11 mouse cellular contexts compared by ENCODE assay signal in the genomic region with DNA sequence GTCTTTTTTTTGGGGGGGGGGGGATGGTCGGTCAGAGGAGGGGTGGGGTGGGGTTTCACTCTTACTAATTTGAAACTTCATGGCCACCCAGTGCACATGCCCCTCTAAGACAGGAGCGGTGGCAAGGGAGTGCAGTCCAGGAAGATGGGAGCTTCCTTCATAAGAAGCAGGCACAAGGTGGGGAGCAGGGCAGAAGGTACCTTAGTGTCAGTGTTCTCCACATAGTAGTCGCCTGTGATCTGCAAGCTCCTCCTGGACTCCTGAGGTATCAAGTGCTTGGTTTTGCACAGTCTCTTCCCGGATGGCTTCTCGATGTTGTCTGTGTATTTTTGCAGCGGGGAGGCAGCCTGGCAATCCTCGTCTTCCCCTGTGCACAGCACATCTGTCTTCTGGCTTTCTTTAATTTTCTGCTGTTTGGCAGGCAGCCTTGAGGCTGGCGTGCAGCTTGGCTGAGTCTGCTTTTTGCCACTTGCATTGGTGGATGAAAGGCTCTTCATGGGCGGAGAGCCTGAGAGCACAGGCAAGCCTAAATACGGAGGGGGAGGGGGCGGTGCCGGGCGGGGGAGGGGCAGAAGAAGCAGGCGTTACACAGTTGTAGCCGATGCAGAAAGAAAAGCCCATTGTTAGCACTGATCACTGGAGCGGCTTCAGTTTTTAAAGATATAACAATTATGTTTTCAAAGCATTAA.
DNase-seq lines count a peak whose midpoint lies in the region; ATAC-seq and TF ChIP-seq lines count a peak whose summit lies in the region.
"Had no signal": no experiment of that assay in that cellular context is flagged by ENCODE, and none has a peak within 500 bp of the region (broad histone marks: within the 10 kb centered on the region; RNA-seq: fewer than 3 reads in every experiment).

No protein-coding gene starts in this region.

- TF ChIP-seq CTCF in left cerebral cortex, adult 2 months (IDR thresholded peaks at IDR 0.05), result no peak
- TF ChIP-seq CTCF in hindbrain, postnatal 0 days (IDR thresholded peaks at IDR 0.05; ENCODE audit: low read depth), result no peak

- intact Hi-C loops in left cerebral cortex, postnatal 4 days (cut with DNase I), result no loop called here
- intact Hi-C loops in left cerebral cortex, adult 2 months (cut with DNase I), result no loop called here

- no peaks in the 10 kb centered on the region for H3K9me3 ChIP-seq in ES-E14 (ENCODE audit: control insufficient read depth, insufficient read depth, low read depth, low read length)
- H3K9me3 ChIP-seq in embryonic facial prominence, embryonic 11.5 days (replicated peaks; ENCODE audit: control insufficient read depth, low read length), result no peaks in the 10 kb centered on the region
- H3K9me3 ChIP-seq in hindbrain, postnatal 0 days (ENCODE audit: low read length), result no peaks in the 10 kb centered on the region

- peak; percentile 20 for DNase-seq in left cerebral cortex, postnatal 4 days
- no peak for DNase-seq in left cerebral cortex, adult 2 months (ENCODE audit: extremely low spot score in 1 of 2, low spot score in 2 of 2)
- DNase-seq in ES-E14 (ENCODE audit: low read depth, low spot score), result no peak
- DNase-seq in embryonic facial prominence, embryonic 11.5 days (ENCODE audit: low spot score), result peak; percentile 21
- DNase-seq in hindbrain, postnatal 0 days (ENCODE audit: low spot score), result peak; percentile 54
- DNase-seq in ovary, postnatal 36 days (ENCODE audit: low spot score), result no peak
- DNase-seq: gastrocnemius, postnatal 14 days; spleen, adult 18-20 months; thymus, postnatal 36 days had no signal

- peaks cover 9% of the 10 kb centered on the region; the same call in 1 of the 2 replicates for H3K36me3 ChIP-seq in ES-E14 (ENCODE audit: control insufficient read depth, insufficient read depth, low read length, poor library complexity, severe bottlenecking)
- no peaks in the 10 kb centered on the region for H3K36me3 ChIP-seq in embryonic facial prominence, embryonic 11.5 days (replicated peaks; ENCODE audit: control insufficient read depth, insufficient read depth, low read depth, low read length)
- H3K36me3 ChIP-seq in hindbrain, postnatal 0 days (ENCODE audit: insufficient read depth, low read length), result no peaks in the 10 kb centered on the region

- H3K4me1 ChIP-seq in ES-E14 (ENCODE audit: control insufficient read depth in 2 of 2, insufficient read depth in 2 of 2, low read length in 2 of 2, poor library complexity in 1 of 2), result peaks cover 0 to 21% of the 10 kb centered on the region in 2 experiments; a peak in 1 of 4 replicates
- no peaks in the 10 kb centered on the region for H3K4me1 ChIP-seq in embryonic facial prominence, embryonic 11.5 days (ENCODE audit: control insufficient read depth, insufficient read depth, low read length)
- H3K4me1 ChIP-seq in hindbrain, postnatal 0 days (ENCODE audit: insufficient read depth, low read length), result no peaks in the 10 kb centered on the region; the same call in 1 of the 2 replicates

- no peak overlapping the region for H3K27ac ChIP-seq in left cerebral cortex, adult 2 months
- peak overlapping the region; percentile 18; the same call in 1 of the 2 replicates for H3K27ac ChIP-seq in ES-E14 (ENCODE audit: insufficient read depth, low read depth, low read length, poor library complexity, severe bottlenecking)
- H3K27ac ChIP-seq in embryonic facial prominence, embryonic 11.5 days (replicated peaks; ENCODE audit: low read depth, low read length), result no peak overlapping the region; the same call in 1 of the 2 replicates
- H3K27ac ChIP-seq in hindbrain, postnatal 0 days, result no peak overlapping the region

- H3K4me2 ChIP-seq in embryonic facial prominence, embryonic 11.5 days (ENCODE audit: low read depth, low read length), result no peak overlapping the region
- H3K4me2 ChIP-seq in hindbrain, postnatal 0 days (ENCODE audit: low read depth, low read length), result no peak overlapping the region

- no peak overlapping the region for H3K9ac ChIP-seq in ES-E14 (ENCODE audit: insufficient read depth, low read depth, low read length, poor library complexity, severe bottlenecking)
- H3K9ac ChIP-seq in embryonic facial prominence, embryonic 11.5 days (replicated peaks; ENCODE audit: low read length), result no peak overlapping the region
- H3K9ac ChIP-seq in hindbrain, postnatal 0 days (replicated peaks; ENCODE audit: low read length), result no peak overlapping the region

- H3K4me3 ChIP-seq in left cerebral cortex, adult 2 months, result no peak overlapping the region
- peak overlapping the region in 1 of 2 experiments; percentile 26; a peak in 1 of 4 replicates for H3K4me3 ChIP-seq in ES-E14 (ENCODE audit: insufficient read depth in 1 of 2, low read depth in 1 of 2, low read length in 2 of 2, poor library complexity in 1 of 2, severe bottlenecking in 1 of 2)
- no peak overlapping the region for H3K4me3 ChIP-seq in embryonic facial prominence, embryonic 11.5 days (ENCODE audit: low read depth, low read length)
- no peak overlapping the region for H3K4me3 ChIP-seq in hindbrain, postnatal 0 days (ENCODE audit: low read length)

- 34% methylated on average over 16 of the region's 16 CpGs for WGBS in embryonic facial prominence, embryonic 11.5 days
- 25% methylated on average over 16 of the region's 16 CpGs for WGBS in hindbrain, postnatal 0 days

- in situ Hi-C loops in ES-E14 (cut with MboI; ENCODE audit: low sequenced_read_pairs in 2 of 2, unreplicated experiment in 2 of 2), result no loop called here

- H3K27me3 ChIP-seq in embryonic facial prominence, embryonic 11.5 days (ENCODE audit: control insufficient read depth, insufficient read depth, low read length), result no peaks in the 10 kb centered on the region
- no peaks in the 10 kb centered on the region for H3K27me3 ChIP-seq in hindbrain, postnatal 0 days (ENCODE audit: insufficient read depth, low read length)

- peak; percentile 67; the same call in 1 of the 2 replicates for ATAC-seq in embryonic facial prominence, embryonic 11.5 days (replicated peaks; ENCODE audit: insufficient number of reproducible peaks, low FRiP score, low TSS enrichment, low read depth)
- peak; percentile 45; the same call in 1 of the 2 replicates for ATAC-seq in hindbrain, postnatal 0 days
- ATAC-seq in erythroid progenitor cell, adult 5-6 weeks (replicated peaks; ENCODE audit: low FRiP score, poor library complexity, severe bottlenecking), result no peak
- no peak for ATAC-seq in granulocyte monocyte progenitor cell, adult 5-6 weeks (replicated peaks; ENCODE audit: poor library complexity, severe bottlenecking)

TF ChIP-seq in ES-E14, 5 proteins besides CTCF, POLR2A, EP300 and RAD21:
- TF ChIP-seq MAFK (IDR thresholded peaks at IDR 0.05; ENCODE audit: insufficient read depth, low read depth, low read length) (no peak), HCFC1 (IDR thresholded peaks at IDR 0.05; ENCODE audit: borderline replicate concordance, insufficient read depth, low read length) (no peak), ZNF384 (IDR thresholded peaks at IDR 0.05; ENCODE audit: low read depth, low read length) (no peak), CHD2 (IDR thresholded peaks at IDR 0.05; ENCODE audit: low read depth, low read length) (no peak), ZC3H11A (IDR thresholded peaks at IDR 0.05; ENCODE audit: borderline replicate concordance, low read depth, low read length) (no peak)
TF ChIP-seq in ES-E14: peak in this region for 0.

Comparison
In these comparisons a context has a peak if more than half of its experiments do, and no peak if none do; other contexts are left out.
1. DNase-seq: peak in left cerebral cortex, postnatal 4 days (single experiment), embryonic facial prominence, embryonic 11.5 days (single experiment) and hindbrain, postnatal 0 days (single experiment); none in left cerebral cortex, adult 2 months (0 of 2), ES-E14 (single experiment) and ovary, postnatal 36 days (single experiment).
2. ATAC-seq: peak in embryonic facial prominence, embryonic 11.5 days (single experiment) and hindbrain, postnatal 0 days (single experiment); none in erythroid progenitor cell, adult 5-6 weeks (single experiment) and granulocyte monocyte progenitor cell, adult 5-6 weeks (single experiment).